Mouse (Mus musculus) thymus, postnatal 10 days (tissue): ENCODE measurements around the gene Mrps36.
A peak's percentile ranks its signal among the peaks of the same experiment; 100 is the strongest.
"Not testable (repeated sequence)": the region's sequence is repeated elsewhere in the genome, so short reads cannot be mapped to it uniquely, and the experiment has no call there.

Experiments used
- DNase-seq, 2 experiments: peaks; one replicate each; pipeline ENCODE4 v3.0.0; 2021; ENCODE audit warnings: low spot score in 2 of 2

The Mrps36 gene

GRCm38 (mm10) chr13:100732756-100733155, 11.7 kb downstream of the Mrps36 start:
- DNase-seq, result no peak

- DNase-seq, result not testable (repeated sequence)
Observed at GRCm38 (mm10) chr13:100731462-100732046, 12.9 kb downstream of the Mrps36 start.

GRCm38 (mm10) chr13:100730861-100731176, 13.6 kb downstream of the Mrps36 start, which contains the start of gene Cdk7:
Gene Cdk7 (minus strand): TSS chr13:100730939.
- DNase-seq, result peak; percentile 81 to 86

GRCm38 (mm10) chr13:100730153-100730860, 14.2 kb downstream of the Mrps36 start:
- no peak for DNase-seq

GRCm38 (mm10) chr13:100728530-100728929, 15.9 kb downstream of the Mrps36 start:
- not testable (repeated sequence) for DNase-seq

GRCm38 (mm10) chr13:100728086-100728485, 16.4 kb downstream of the Mrps36 start:
- DNase-seq, result no peak

GRCm38 (mm10) chr13:100725194-100725593, 19.3 kb downstream of the Mrps36 start:
- no peak for DNase-seq

GRCm38 (mm10) chr13:100724051-100724754, 20.3 kb downstream of the Mrps36 start:
- DNase-seq, result no peak

- no peak for DNase-seq
Observed at GRCm38 (mm10) chr13:100721656-100722055, 22.8 kb downstream of the Mrps36 start.

GRCm38 (mm10) chr13:100715467-100715866, 29.0 kb downstream of the Mrps36 start:
- DNase-seq, result no peak

- DNase-seq, result no peak
Observed at GRCm38 (mm10) chr13:100706206-100706605, 38.3 kb downstream of the Mrps36 start.

GRCm38 (mm10) chr13:100703468-100703867, 41.0 kb downstream of the Mrps36 start:
- no peak for DNase-seq

- DNase-seq, result no peak
Observed at GRCm38 (mm10) chr13:100698866-100699265, 45.6 kb downstream of the Mrps36 start.

- DNase-seq, result no peak
Observed at GRCm38 (mm10) chr13:100697541-100697940, 46.9 kb downstream of the Mrps36 start.

- DNase-seq, result no peak
Observed at GRCm38 (mm10) chr13:100687513-100687912, 56.9 kb downstream of the Mrps36 start.
